Mouse (Mus musculus) midbrain, embryonic 15.5 days (tissue): ENCODE measurements at regions not wholly inside any gene's neighbourhood (a gene's known extent, or its start where the extent isn't known, plus 50 kb on each side); places are given as distances from the start of the nearest gene placed in this dataset.

Experiments
- ATAC-seq: fragments of 200-750 bp; cut with Nextera tagmentation; replicated peaks from 2 replicates; pipeline ENCODE4 v1.8.0; 2017; ENCODE audit warnings: moderate TSS enrichment
- H3K27ac ChIP-seq: fragments of 300-500 bp; sonication (generic); 2 replicates; pipeline ENCODE4 v1.5.1; 2015; ENCODE audit warnings: mild to moderate bottlenecking, inconsistent platforms
- H3K27me3 ChIP-seq: fragments of 300-500 bp; sonication (generic); replicated peaks from 2 replicates; pipeline ENCODE4 v1.6.1; 2015; ENCODE audit warnings: inconsistent platforms
- H3K36me3 ChIP-seq: fragments of 300-500 bp; sonication (generic); replicated peaks from 2 replicates; pipeline ENCODE4 v1.6.1; 2015; ENCODE audit warnings: inconsistent platforms
- H3K4me1 ChIP-seq: fragments of 300-500 bp; sonication (generic); 2 replicates; pipeline ENCODE4 v1.6.1; 2015; ENCODE audit warnings: inconsistent platforms
- H3K4me2 ChIP-seq: fragments of 300-500 bp; sonication (generic); 2 replicates; pipeline ENCODE4 v1.6.1; 2015; ENCODE audit warnings: inconsistent platforms, mild to moderate bottlenecking, moderate library complexity
- H3K4me3 ChIP-seq: fragments of 300-500 bp; sonication (generic); 2 replicates; pipeline ENCODE4 v1.5.1; 2015; ENCODE audit warnings: mild to moderate bottlenecking, inconsistent platforms
- H3K9ac ChIP-seq: fragments of 300-500 bp; sonication (generic); 2 replicates; pipeline ENCODE4 v1.6.1; 2015; ENCODE audit warnings: mild to moderate bottlenecking, inconsistent platforms
- H3K9me3 ChIP-seq: fragments of 300-500 bp; sonication (generic); 2 replicates; pipeline ENCODE4 v1.6.1; 2016; ENCODE audit warnings: inconsistent platforms
- WGBS: fragments of 180-500 bp; shearing (Covaris S2); methylation state at CpG from one replicate; pipeline ENCODE4 v1.1.7; 2015; ENCODE audit warnings: mixed read lengths; 5-methylcytosine and 5-hydroxymethylcytosine counted together

DNA sequence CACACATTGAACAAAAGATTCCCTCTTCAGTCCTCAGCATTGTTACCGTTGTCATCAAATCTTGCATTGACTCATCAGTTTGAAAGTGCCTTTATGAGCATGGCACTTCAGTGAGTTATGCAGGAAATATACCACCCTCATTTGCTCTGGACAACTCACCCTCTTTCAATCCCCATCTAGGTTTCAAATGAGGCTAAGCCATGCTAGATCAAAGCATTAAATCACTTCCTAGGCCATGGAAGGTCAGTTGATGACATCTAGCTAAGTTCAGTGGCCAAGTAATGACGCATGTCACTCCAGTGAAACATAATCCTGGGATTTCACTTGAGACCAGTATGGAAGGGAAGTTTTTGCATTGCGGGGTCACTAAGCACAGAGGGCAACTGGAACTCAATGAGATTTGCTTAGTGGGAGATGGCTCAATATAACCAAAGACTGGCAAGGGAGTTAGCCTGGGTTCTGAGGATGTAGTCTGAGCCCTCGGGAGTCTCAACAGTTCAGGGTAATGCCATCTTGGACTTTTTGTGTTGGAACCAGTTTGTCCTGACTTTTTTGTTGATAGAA lies 562.0 kb upstream of the Sall1 start:
- no peaks in the 10 kb centered on the region for H3K27me3 ChIP-seq
- H3K4me1 ChIP-seq = no peaks in the 10 kb centered on the region
- H3K4me3 ChIP-seq = no peak overlapping the region
- no peaks in the 10 kb centered on the region for H3K36me3 ChIP-seq
- no peak overlapping the region for H3K4me2 ChIP-seq
- H3K9ac ChIP-seq = no peak overlapping the region
- 86% methylated on average over 4 of the region's 4 CpGs for WGBS
- H3K9me3 ChIP-seq = no peaks in the 10 kb centered on the region
- no peak overlapping the region for H3K27ac ChIP-seq
- no peak for ATAC-seq

DNA sequence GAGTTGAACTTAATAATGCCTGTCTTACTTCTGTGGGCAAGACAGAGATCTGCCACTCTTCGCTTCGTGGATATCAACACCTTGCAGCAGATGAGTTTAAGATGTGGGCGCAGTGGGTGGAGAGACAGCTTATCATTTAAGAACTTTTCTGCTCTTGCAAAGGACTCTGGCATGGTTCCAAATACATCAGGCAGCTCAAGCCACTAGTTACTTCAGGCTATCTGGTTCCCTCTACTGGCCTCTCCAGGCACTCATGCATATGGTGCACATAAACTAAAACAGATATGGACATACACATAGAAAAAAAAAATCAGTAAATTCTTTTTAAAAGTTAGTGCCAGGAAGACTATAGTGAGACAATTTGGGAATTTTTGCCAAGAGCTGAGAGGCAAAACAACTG lies 560.5 kb upstream of the Sall1 start:
- no peak overlapping the region for H3K27ac ChIP-seq
- H3K4me1 ChIP-seq = no peaks in the 10 kb centered on the region
- no peak overlapping the region for H3K4me2 ChIP-seq
- no peak overlapping the region for H3K9ac ChIP-seq
- 91% methylated on average over 3 of the region's 3 CpGs for WGBS
- no peaks in the 10 kb centered on the region for H3K27me3 ChIP-seq
- no peaks in the 10 kb centered on the region for H3K9me3 ChIP-seq
- no peak overlapping the region for H3K4me3 ChIP-seq
- no peak for ATAC-seq
- no peaks in the 10 kb centered on the region for H3K36me3 ChIP-seq

DNA sequence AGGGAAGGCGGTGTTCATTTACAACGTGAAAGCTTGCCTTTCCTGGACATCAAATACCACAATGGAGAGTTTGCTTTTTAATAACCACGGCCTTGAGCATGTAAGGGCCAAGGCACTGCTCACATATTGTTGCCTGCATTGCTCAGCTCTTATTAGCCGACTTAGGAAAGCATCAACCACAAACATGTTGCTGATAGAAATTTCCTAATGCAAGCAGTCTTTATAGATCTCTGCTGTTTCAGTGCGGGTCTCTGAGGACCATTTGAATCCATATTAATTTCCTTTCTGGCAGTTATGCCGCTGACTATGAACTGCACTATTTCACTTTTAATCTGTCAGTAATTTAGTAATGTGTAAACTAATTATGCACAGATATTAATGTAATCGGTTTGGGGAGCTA lies 552.4 kb upstream of the Sall1 start:
- H3K27me3 ChIP-seq = no peaks in the 10 kb centered on the region
- H3K4me3 ChIP-seq = no peak overlapping the region
- no peaks in the 10 kb centered on the region for H3K9me3 ChIP-seq
- no peak overlapping the region for H3K9ac ChIP-seq
- WGBS = 74% methylated on average over 7 of the region's 7 CpGs
- H3K4me2 ChIP-seq = no peak overlapping the region
- no peaks in the 10 kb centered on the region for H3K36me3 ChIP-seq
- no peak for ATAC-seq
- H3K4me1 ChIP-seq = no peaks in the 10 kb centered on the region
- H3K27ac ChIP-seq = no peak overlapping the region

DNA sequence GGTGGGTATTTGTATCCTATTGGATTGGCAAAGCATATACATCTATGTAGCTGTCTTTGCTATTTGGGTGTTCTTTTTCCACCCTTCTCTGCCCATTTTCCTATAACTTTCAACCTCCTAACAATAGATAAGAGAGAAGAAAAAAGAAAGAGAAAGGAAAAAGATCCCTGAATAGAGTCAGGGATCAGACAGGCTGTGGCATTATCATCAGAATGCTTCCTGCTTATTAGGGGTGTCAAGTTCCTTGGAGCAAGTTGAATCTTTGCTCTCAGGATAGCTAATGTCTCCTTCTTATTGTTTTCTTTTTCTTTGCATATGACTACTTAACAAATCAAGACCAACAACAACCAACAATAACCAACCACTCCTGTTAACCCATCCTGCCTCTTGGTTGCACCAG lies 539.1 kb upstream of the Sall1 start:
- Histone ChIP-seq H3K4me1 (no peaks in the 10 kb centered on the region), H3K27me3 (no peaks in the 10 kb centered on the region), H3K4me3 (no peak overlapping the region), H3K4me2 (no peak overlapping the region), H3K36me3 (no peaks in the 10 kb centered on the region), H3K27ac (no peak overlapping the region), H3K9me3 (no peaks in the 10 kb centered on the region), H3K9ac (no peak overlapping the region)
- ATAC-seq = no peak

DNA sequence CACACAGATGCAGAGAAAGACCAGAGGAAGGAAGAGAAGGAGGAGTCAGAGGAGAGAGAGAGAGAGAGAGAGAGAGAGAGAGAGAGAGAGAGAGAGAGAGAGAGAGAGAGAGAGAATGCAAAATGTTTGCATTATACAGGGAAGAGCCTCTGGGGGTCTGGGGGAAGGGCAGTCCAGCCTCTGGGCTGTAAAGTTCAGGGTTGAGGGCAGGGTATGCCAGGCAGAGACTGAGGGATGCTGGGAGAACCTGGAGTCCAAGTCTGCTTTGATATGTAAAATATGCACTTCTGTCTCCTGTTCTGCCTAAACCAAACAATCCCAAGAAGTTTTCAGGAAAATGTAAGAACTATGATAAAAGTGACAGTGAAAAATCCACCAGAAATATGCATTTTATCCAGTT lies 538.6 kb upstream of the Sall1 start:
- Histone ChIP-seq H3K27me3 (no peaks in the 10 kb centered on the region), H3K9ac (no peak overlapping the region), H3K9me3 (no peaks in the 10 kb centered on the region), H3K36me3 (no peaks in the 10 kb centered on the region), H3K27ac (no peak overlapping the region), H3K4me1 (no peaks in the 10 kb centered on the region), H3K4me2 (no peak overlapping the region), H3K4me3 (no peak overlapping the region)
- no peak for ATAC-seq

- WGBS = 3% methylated on average over 13 of the region's 13 CpGs
- no peak overlapping the region for H3K4me2 ChIP-seq
Observed at GRCm38 (mm10) chr8:89571816-89572215, 527.9 kb upstream of the Sall1 start.

DNA sequence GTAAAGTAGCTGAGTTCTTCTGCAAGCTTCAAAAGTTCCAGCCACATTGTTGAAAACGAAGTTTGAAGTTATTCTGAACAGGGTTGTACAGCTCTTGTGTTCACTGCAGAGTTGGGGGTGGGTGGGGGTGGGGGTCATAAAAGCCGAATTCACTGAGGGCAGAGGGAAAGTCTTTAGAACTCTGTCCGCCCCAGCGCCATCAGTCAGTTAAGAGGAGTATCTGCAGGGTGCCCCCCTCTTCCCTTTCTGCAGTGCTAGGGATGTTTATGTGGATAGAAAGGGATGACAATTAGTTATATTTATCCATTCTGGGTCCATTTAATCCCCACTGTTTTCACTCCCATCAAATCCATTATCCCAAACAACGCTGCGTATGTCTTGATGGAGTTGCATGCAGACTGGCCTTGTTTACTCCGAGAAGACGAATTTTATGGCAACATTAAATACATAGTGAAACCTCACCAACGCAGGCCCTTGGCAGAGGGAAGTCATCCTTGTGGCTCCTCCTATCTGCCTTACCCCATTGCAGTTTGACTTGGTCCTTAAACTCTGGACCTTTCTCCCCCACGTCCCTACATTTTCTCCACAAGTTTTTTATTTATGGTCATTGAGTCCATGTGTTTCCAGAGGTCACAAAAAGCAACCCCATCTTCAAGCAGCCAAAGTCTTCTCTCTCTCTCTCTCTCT lies 526.8 kb upstream of the Sall1 start:
- no peaks in the 10 kb centered on the region for H3K9me3 ChIP-seq
- no peak overlapping the region for H3K4me2 ChIP-seq
- ATAC-seq = no peak
- H3K4me1 ChIP-seq = peaks cover 7% of the 10 kb centered on the region
- H3K4me3 ChIP-seq = no peak overlapping the region
- H3K9ac ChIP-seq = no peak overlapping the region
- H3K36me3 ChIP-seq = no peaks in the 10 kb centered on the region
- WGBS = 34% methylated on average over 10 of the region's 10 CpGs
- peaks cover 11% of the 10 kb centered on the region; the same call in 1 of the 2 replicates for H3K27me3 ChIP-seq
- H3K27ac ChIP-seq = no peak overlapping the region

More at GRCm38 (mm10) chr8:89571816-89572215, 527.9 kb upstream of the Sall1 start:
- Histone ChIP-seq H3K27ac (no peak overlapping the region), H3K4me3 (no peak overlapping the region), H3K4me1 (peaks cover 4% of the 10 kb centered on the region), H3K9ac (no peak overlapping the region), H3K36me3 (no peaks in the 10 kb centered on the region), H3K9me3 (no peaks in the 10 kb centered on the region), H3K27me3 (peaks cover 11% of the 10 kb centered on the region; the same call in 1 of the 2 replicates)
- ATAC-seq = peak; percentile 72; the same call in 1 of the 2 replicates

DNA sequence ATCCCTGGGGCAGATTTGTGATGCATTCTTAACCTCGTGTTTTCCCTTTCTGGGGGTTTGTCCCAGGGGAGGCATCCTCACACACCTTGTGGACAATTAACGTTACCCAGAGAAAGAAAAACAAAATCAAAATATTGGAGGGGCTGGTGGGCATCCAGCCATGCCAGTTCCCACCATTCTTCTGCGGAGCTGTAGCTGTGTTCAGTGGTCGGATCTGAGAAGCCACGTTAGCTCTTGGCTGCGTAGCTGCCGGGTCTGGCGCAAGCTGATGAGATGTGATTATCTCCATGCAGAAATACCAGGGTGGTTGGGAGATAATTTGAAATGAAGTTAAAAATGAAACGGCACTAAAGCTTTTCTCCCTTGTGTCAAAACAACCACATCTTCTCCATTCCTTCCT lies 525.4 kb upstream of the Sall1 start:
- peaks cover 11% of the 10 kb centered on the region; the same call in 1 of the 2 replicates for H3K27me3 ChIP-seq
- peaks cover 10% of the 10 kb centered on the region for H3K4me1 ChIP-seq
- no peak overlapping the region for H3K4me2 ChIP-seq
- H3K4me3 ChIP-seq = no peak overlapping the region
- no peaks in the 10 kb centered on the region for H3K36me3 ChIP-seq
- 43% methylated on average over 9 of the region's 9 CpGs for WGBS
- ATAC-seq = no peak
- H3K9ac ChIP-seq = no peak overlapping the region
- H3K27ac ChIP-seq = no peak overlapping the region
- H3K9me3 ChIP-seq = no peaks in the 10 kb centered on the region

DNA sequence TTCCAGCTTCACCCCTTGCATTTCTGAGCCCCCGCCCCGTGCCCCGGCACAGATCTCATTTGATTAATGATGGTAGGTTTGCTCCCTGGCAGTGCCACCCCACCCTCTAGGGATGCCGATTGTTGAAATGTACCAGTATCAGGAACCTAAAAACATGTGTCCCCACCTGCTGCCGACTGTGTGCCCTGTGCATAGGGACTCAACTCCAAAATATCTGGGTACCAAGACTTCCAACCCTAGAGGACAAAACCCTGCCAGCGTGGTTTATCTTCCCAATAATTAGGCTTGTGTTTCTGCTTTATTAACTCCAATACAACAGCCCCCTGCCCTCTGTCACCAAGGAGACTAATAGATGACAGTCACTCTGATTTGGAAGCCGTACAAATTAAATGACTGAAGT lies 524.7 kb upstream of the Sall1 start:
- Histone ChIP-seq H3K4me3 (no peak overlapping the region), H3K27me3 (peaks cover 11% of the 10 kb centered on the region; the same call in 1 of the 2 replicates), H3K36me3 (no peaks in the 10 kb centered on the region), H3K27ac (no peak overlapping the region), H3K9me3 (no peaks in the 10 kb centered on the region), H3K4me1 (peaks cover 14% of the 10 kb centered on the region), H3K4me2 (no peak overlapping the region), H3K9ac (no peak overlapping the region)
- ATAC-seq = no peak
- WGBS = 72% methylated on average over 7 of the region's 7 CpGs

DNA sequence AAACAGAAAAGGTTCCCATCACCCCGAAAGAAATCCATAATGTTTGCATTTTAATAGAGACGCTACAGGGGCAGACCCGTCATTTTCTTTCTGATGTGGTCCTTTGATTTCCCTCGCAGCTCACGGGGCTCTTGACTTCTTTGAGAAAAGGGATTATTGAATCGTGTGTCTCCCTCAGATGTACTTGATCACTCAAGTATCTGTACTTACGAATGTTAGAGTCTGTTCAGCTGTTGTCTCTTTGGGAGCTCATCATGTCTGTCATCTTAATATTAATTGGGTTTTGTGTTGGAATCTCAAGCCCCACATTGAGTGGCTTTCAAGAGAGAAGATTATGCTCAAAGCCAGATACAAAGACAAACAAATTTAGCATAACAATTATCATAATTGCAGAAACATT lies 523.0 kb upstream of the Sall1 start:
- Histone ChIP-seq H3K4me2 (no peak overlapping the region), H3K36me3 (no peaks in the 10 kb centered on the region), H3K9ac (no peak overlapping the region), H3K9me3 (no peaks in the 10 kb centered on the region), H3K4me3 (no peak overlapping the region), H3K4me1 (peaks cover 17% of the 10 kb centered on the region), H3K27me3 (0 out of 2 replicates have a peak, but pooled peaks cover 6% of the 10 kb centered on the region), H3K27ac (no peak overlapping the region)
- ATAC-seq = no peak
- 25% methylated on average over 7 of the region's 7 CpGs for WGBS

- no peak for ATAC-seq
- peaks cover 17% of the 10 kb centered on the region for H3K4me1 ChIP-seq
- no peak overlapping the region for H3K4me2 ChIP-seq
- H3K4me3 ChIP-seq = no peak overlapping the region
- WGBS = 33% methylated on average over 4 of the region's 4 CpGs
- H3K27ac ChIP-seq = no peak overlapping the region
- no peaks in the 10 kb centered on the region for H3K9me3 ChIP-seq
- H3K36me3 ChIP-seq = no peaks in the 10 kb centered on the region
- no peak overlapping the region for H3K9ac ChIP-seq
- 0 out of 2 replicates have a peak, but pooled peaks cover 6% of the 10 kb centered on the region for H3K27me3 ChIP-seq
Observed at GRCm38 (mm10) chr8:89566461-89566860, 522.5 kb upstream of the Sall1 start.

GRCm38 (mm10) chr8:89565147-89565826 lies 521.3 kb upstream of the Sall1 start:
- no peak for ATAC-seq
- no peak overlapping the region for H3K4me3 ChIP-seq
- H3K4me1 ChIP-seq = peaks cover 17% of the 10 kb centered on the region
- H3K9me3 ChIP-seq = no peaks in the 10 kb centered on the region
- H3K36me3 ChIP-seq = no peaks in the 10 kb centered on the region
- H3K27ac ChIP-seq = no peak overlapping the region
- H3K4me2 ChIP-seq = no peak overlapping the region
- peaks cover 4% of the 10 kb centered on the region; the same call in 1 of the 2 replicates for H3K27me3 ChIP-seq
- H3K9ac ChIP-seq = no peak overlapping the region
- 73% methylated on average over 9 of the region's 9 CpGs for WGBS

GRCm38 (mm10) chr8:89563544-89563943 lies 519.6 kb upstream of the Sall1 start:
- no peaks in the 10 kb centered on the region for H3K9me3 ChIP-seq
- WGBS = 50% methylated on average over 2 of the region's 2 CpGs
- no peak overlapping the region for H3K4me3 ChIP-seq
- peaks cover 17% of the 10 kb centered on the region for H3K4me1 ChIP-seq
- H3K27ac ChIP-seq = no peak overlapping the region
- H3K4me2 ChIP-seq = no peak overlapping the region
- H3K27me3 ChIP-seq = peaks cover 1% of the 10 kb centered on the region; the same call in 1 of the 2 replicates
- no peak overlapping the region for H3K9ac ChIP-seq
- no peaks in the 10 kb centered on the region for H3K36me3 ChIP-seq
- no peak for ATAC-seq
